Mouse (Mus musculus): Measurements from ENCODE around the gene Brpf1. TPM values are rescaled to one million over a fixed set of nuclear protein-coding genes. Genes with fewer than 3 reads are reported as not detected.

Brpf1 gene
- polyA plus RNA-seq, 1 experiment from 2014 or later: 22.8 TPM

GRCm38 (mm10) chr6:113296046-113296445, 10.9 kb upstream of the Brpf1 start:
- Histone ChIP-seq H3K36me3 (ENCODE audit: control insufficient read depth, insufficient read depth, low read length) (no peaks in the 10 kb centered on the region), H3K4me1 (ENCODE audit: control insufficient read depth, insufficient read depth, low read length) (no peaks in the 10 kb centered on the region), H3K9me3 (ENCODE audit: control insufficient read depth, low read length) (no peaks in the 10 kb centered on the region), H3K4me3 (replicated peaks; ENCODE audit: low read depth, low read length) (no peak overlapping the region), H3K4me2 (ENCODE audit: low read length) (no peak overlapping the region), H3K9ac (replicated peaks; ENCODE audit: low read length) (no peak overlapping the region), H3K27me3 (ENCODE audit: control insufficient read depth, insufficient read depth, low read length) (no peaks in the 10 kb centered on the region), H3K27ac (replicated peaks; ENCODE audit: low read depth, low read length) (no peak overlapping the region)
- ATAC-seq (ENCODE audit: low FRiP score, low TSS enrichment) (no peak), DNase-seq (no peak)
- WGBS: 86% methylated on average over 2 of the region's 2 CpGs

- no peak for DNase-seq
- Histone ChIP-seq H3K27ac (replicated peaks; ENCODE audit: low read depth, low read length) (no peak overlapping the region), H3K4me3 (replicated peaks; ENCODE audit: low read depth, low read length) (no peak overlapping the region), H3K4me2 (ENCODE audit: low read length) (no peak overlapping the region), H3K4me1 (ENCODE audit: control insufficient read depth, insufficient read depth, low read length) (no peaks in the 10 kb centered on the region), H3K36me3 (ENCODE audit: control insufficient read depth, insufficient read depth, low read length) (no peaks in the 10 kb centered on the region), H3K9me3 (ENCODE audit: control insufficient read depth, low read length) (no peaks in the 10 kb centered on the region), H3K9ac (replicated peaks; ENCODE audit: low read length) (no peak overlapping the region), H3K27me3 (ENCODE audit: control insufficient read depth, insufficient read depth, low read length) (no peaks in the 10 kb centered on the region)
- WGBS: 78% methylated on average over 4 of the region's 4 CpGs
- ATAC-seq (ENCODE audit: low FRiP score, low TSS enrichment): no peak
Measured at GRCm38 (mm10) chr6:113296639-113297038, 10.3 kb upstream of the Brpf1 start.

GRCm38 (mm10) chr6:113301350-113301749, 5.6 kb upstream of the Brpf1 start:
- no peak for DNase-seq
- WGBS: 81% methylated on average over 5 of the region's 5 CpGs

GRCm38 (mm10) chr6:113302258-113302657, 4.7 kb upstream of the Brpf1 start:
- 28% methylated on average over 3 of the region's 3 CpGs for whole genome bisulfite sequencing
- H3K4me2 ChIP-seq (ENCODE audit: low read length): no peak overlapping the region
- no peak overlapping the region for H3K4me3 ChIP-seq (replicated peaks; ENCODE audit: low read depth, low read length)
- DNase-seq: peak; percentile 62
- no peaks in the 10 kb centered on the region for H3K4me1 ChIP-seq (ENCODE audit: control insufficient read depth, insufficient read depth, low read length)
- no peaks in the 10 kb centered on the region for H3K9me3 ChIP-seq (ENCODE audit: control insufficient read depth, low read length)
- no peak for ATAC-seq (ENCODE audit: low FRiP score, low TSS enrichment)
- no peak overlapping the region for H3K9ac ChIP-seq (replicated peaks; ENCODE audit: low read length)
- H3K27ac ChIP-seq (replicated peaks; ENCODE audit: low read depth, low read length): no peak overlapping the region
- no peaks in the 10 kb centered on the region for H3K27me3 ChIP-seq (ENCODE audit: control insufficient read depth, insufficient read depth, low read length)
- no peaks in the 10 kb centered on the region for H3K36me3 ChIP-seq (ENCODE audit: control insufficient read depth, insufficient read depth, low read length)

More at GRCm38 (mm10) chr6:113301350-113301749, 5.6 kb upstream of the Brpf1 start:
- Histone ChIP-seq H3K27me3 (ENCODE audit: control insufficient read depth, insufficient read depth, low read length) (no peaks in the 10 kb centered on the region), H3K4me3 (replicated peaks; ENCODE audit: low read depth, low read length) (no peak overlapping the region), H3K36me3 (ENCODE audit: control insufficient read depth, insufficient read depth, low read length) (no peaks in the 10 kb centered on the region), H3K9ac (replicated peaks; ENCODE audit: low read length) (no peak overlapping the region), H3K4me1 (ENCODE audit: control insufficient read depth, insufficient read depth, low read length) (no peaks in the 10 kb centered on the region), H3K4me2 (ENCODE audit: low read length) (no peak overlapping the region), H3K27ac (replicated peaks; ENCODE audit: low read depth, low read length) (no peak overlapping the region), H3K9me3 (ENCODE audit: control insufficient read depth, low read length) (no peaks in the 10 kb centered on the region)
- ATAC-seq (ENCODE audit: low FRiP score, low TSS enrichment): no peak

GRCm38 (mm10) chr6:113306322-113306985, 483 bp upstream of the Brpf1 start:
- ATAC-seq (ENCODE audit: low FRiP score, low TSS enrichment) (peak; percentile 96), DNase-seq (peak; percentile 98)
- under 1% methylated on average over 49 of the region's 50 CpGs for WGBS
- H3K27me3 ChIP-seq (ENCODE audit: control insufficient read depth, insufficient read depth, low read length): no peaks in the 10 kb centered on the region
- peaks cover 15% of the 10 kb centered on the region for H3K36me3 ChIP-seq (ENCODE audit: control insufficient read depth, insufficient read depth, low read length)
- peak overlapping the region; percentile 96 for H3K4me3 ChIP-seq (replicated peaks; ENCODE audit: low read depth, low read length)
- peaks cover 11% of the 10 kb centered on the region for H3K4me1 ChIP-seq (ENCODE audit: control insufficient read depth, insufficient read depth, low read length)
- H3K9ac ChIP-seq (replicated peaks; ENCODE audit: low read length): peak overlapping the region; percentile 92
- peak overlapping the region; percentile 98 for H3K27ac ChIP-seq (replicated peaks; ENCODE audit: low read depth, low read length)
- H3K9me3 ChIP-seq (ENCODE audit: control insufficient read depth, low read length): no peaks in the 10 kb centered on the region
- peak overlapping the region; percentile 98 for H3K4me2 ChIP-seq (ENCODE audit: low read length)

- peaks cover 21% of the 10 kb centered on the region for H3K36me3 ChIP-seq (ENCODE audit: control insufficient read depth, insufficient read depth, low read length)
Measured at GRCm38 (mm10) chr6:113307481-113308121, 664 bp downstream of the Brpf1 start.

GRCm38 (mm10) chr6:113308141-113308540, 1.2 kb downstream of the Brpf1 start:
- Histone ChIP-seq H3K36me3 (ENCODE audit: control insufficient read depth, insufficient read depth, low read length) (peaks cover 27% of the 10 kb centered on the region), H3K4me2 (ENCODE audit: low read length) (peak overlapping the region; percentile 98), H3K4me3 (replicated peaks; ENCODE audit: low read depth, low read length) (peak overlapping the region; percentile 96), H3K9me3 (ENCODE audit: control insufficient read depth, low read length) (no peaks in the 10 kb centered on the region), H3K9ac (replicated peaks; ENCODE audit: low read length) (peak overlapping the region; percentile 92), H3K27ac (replicated peaks; ENCODE audit: low read depth, low read length) (no peak overlapping the region), H3K27me3 (ENCODE audit: control insufficient read depth, insufficient read depth, low read length) (no peaks in the 10 kb centered on the region), H3K4me1 (ENCODE audit: control insufficient read depth, insufficient read depth, low read length) (peaks cover 11% of the 10 kb centered on the region)
- peak; percentile 45 for DNase-seq
- 33% methylated on average over 5 of the region's 5 CpGs for WGBS
- no peak for ATAC-seq (ENCODE audit: low FRiP score, low TSS enrichment)

More at GRCm38 (mm10) chr6:113307481-113308121, 664 bp downstream of the Brpf1 start:
- H3K9ac ChIP-seq (replicated peaks; ENCODE audit: low read length): peak overlapping the region; percentile 92
- under 1% methylated on average over 34 of the region's 34 CpGs for WGBS
- peak overlapping the region; percentile 98 for H3K27ac ChIP-seq (replicated peaks; ENCODE audit: low read depth, low read length)
- H3K4me3 ChIP-seq (replicated peaks; ENCODE audit: low read depth, low read length): peak overlapping the region; percentile 96
- no peak for ATAC-seq (ENCODE audit: low FRiP score, low TSS enrichment)
- peak overlapping the region; percentile 98 for H3K4me2 ChIP-seq (ENCODE audit: low read length)
- H3K27me3 ChIP-seq (ENCODE audit: control insufficient read depth, insufficient read depth, low read length): no peaks in the 10 kb centered on the region
- peak; percentile 31 for DNase-seq
- no peaks in the 10 kb centered on the region for H3K9me3 ChIP-seq (ENCODE audit: control insufficient read depth, low read length)
- H3K4me1 ChIP-seq (ENCODE audit: control insufficient read depth, insufficient read depth, low read length): peaks cover 11% of the 10 kb centered on the region

GRCm38 (mm10) chr6:113315972-113316371, 9.0 kb downstream of the Brpf1 start:
- H3K4me1 ChIP-seq (ENCODE audit: control insufficient read depth, insufficient read depth, low read length): no peaks in the 10 kb centered on the region
- H3K9ac ChIP-seq (replicated peaks; ENCODE audit: low read length): no peak overlapping the region
- H3K36me3 ChIP-seq (ENCODE audit: control insufficient read depth, insufficient read depth, low read length): peaks cover 90% of the 10 kb centered on the region
- H3K27ac ChIP-seq (replicated peaks; ENCODE audit: low read depth, low read length): no peak overlapping the region
- H3K9me3 ChIP-seq (ENCODE audit: control insufficient read depth, low read length): no peaks in the 10 kb centered on the region
- ATAC-seq (ENCODE audit: low FRiP score, low TSS enrichment): no peak
- H3K27me3 ChIP-seq (ENCODE audit: control insufficient read depth, insufficient read depth, low read length): no peaks in the 10 kb centered on the region
- H3K4me2 ChIP-seq (ENCODE audit: low read length): no peak overlapping the region
- DNase-seq: no peak
- 97% methylated on average over 3 of the region's 3 CpGs for WGBS
- no peak overlapping the region for H3K4me3 ChIP-seq (replicated peaks; ENCODE audit: low read depth, low read length)
